Mouse (Mus musculus) midbrain, embryonic 13.5 days (tissue): ENCODE measurements around the gene Mrpl18. TPM values are rescaled to one million over a fixed set of nuclear protein-coding genes. Genes with fewer than 3 reads are reported as not detected.
"Not testable (repeated sequence)": the region's sequence is repeated elsewhere in the genome, so short reads cannot be mapped to it uniquely, and the experiment has no call there.

Experiments used
- ATAC-seq: fragments of 200-750 bp; cut with Nextera tagmentation; 2 replicates; pipeline ENCODE4 v1.8.0; 2017; ENCODE audit warnings: mild to moderate bottlenecking, moderate TSS enrichment, moderate library complexity
- H3K27ac ChIP-seq: fragments of 300-500 bp; sonication (generic); 2 replicates; pipeline ENCODE4 v1.5.1; 2015; ENCODE audit warnings: inconsistent platforms, mild to moderate bottlenecking, moderate library complexity
- H3K27me3 ChIP-seq: fragments of 300-500 bp; sonication (generic); 2 replicates; pipeline ENCODE4 v1.6.1; 2015; ENCODE audit warnings: mild to moderate bottlenecking, inconsistent platforms
- H3K36me3 ChIP-seq: fragments of 300-500 bp; sonication (generic); 2 replicates; pipeline ENCODE4 v1.6.1; 2015; ENCODE audit warnings: mild to moderate bottlenecking, inconsistent platforms
- H3K4me1 ChIP-seq: fragments of 300-500 bp; sonication (generic); replicated peaks from 2 replicates; pipeline ENCODE4 v1.6.1; 2015; ENCODE audit warnings: inconsistent platforms
- H3K4me2 ChIP-seq: fragments of 300-500 bp; sonication (generic); replicated peaks from 2 replicates; pipeline ENCODE4 v1.6.1; 2015; ENCODE audit warnings: moderate library complexity, mild to moderate bottlenecking, inconsistent platforms
- H3K4me3 ChIP-seq: fragments of 300-500 bp; sonication (generic); replicated peaks from 2 replicates; pipeline ENCODE4 v1.5.1; 2015; ENCODE audit warnings: mild to moderate bottlenecking, inconsistent platforms
- H3K9ac ChIP-seq: fragments of 300-500 bp; sonication (generic); replicated peaks from 2 replicates; pipeline ENCODE4 v1.6.1; 2015; ENCODE audit warnings: mild to moderate bottlenecking, inconsistent platforms
- H3K9me3 ChIP-seq: fragments of 300-500 bp; sonication (generic); 2 replicates; pipeline ENCODE4 v1.6.1; 2016; ENCODE audit warnings: mild to moderate bottlenecking, inconsistent platforms
- WGBS: fragments of 180-500 bp; shearing (Covaris S2); methylation state at CpG from one replicate; pipeline ENCODE4 v1.1.7; 2015; 5-methylcytosine and 5-hydroxymethylcytosine counted together
- polyA plus RNA-seq: library from polyadenylated mRNA; unstranded; fragments of >200 nt; fragmentation: Nextera tagmentation; extraction: Ambion mirVana; gene quantifications from 2 replicates; pipeline ENCODE4 v1.2.1, GENCODE M21; 2015

Gene Mrpl18
- polyA plus RNA-seq, 1 experiment from 2014 or later: 145 TPM

DNA sequence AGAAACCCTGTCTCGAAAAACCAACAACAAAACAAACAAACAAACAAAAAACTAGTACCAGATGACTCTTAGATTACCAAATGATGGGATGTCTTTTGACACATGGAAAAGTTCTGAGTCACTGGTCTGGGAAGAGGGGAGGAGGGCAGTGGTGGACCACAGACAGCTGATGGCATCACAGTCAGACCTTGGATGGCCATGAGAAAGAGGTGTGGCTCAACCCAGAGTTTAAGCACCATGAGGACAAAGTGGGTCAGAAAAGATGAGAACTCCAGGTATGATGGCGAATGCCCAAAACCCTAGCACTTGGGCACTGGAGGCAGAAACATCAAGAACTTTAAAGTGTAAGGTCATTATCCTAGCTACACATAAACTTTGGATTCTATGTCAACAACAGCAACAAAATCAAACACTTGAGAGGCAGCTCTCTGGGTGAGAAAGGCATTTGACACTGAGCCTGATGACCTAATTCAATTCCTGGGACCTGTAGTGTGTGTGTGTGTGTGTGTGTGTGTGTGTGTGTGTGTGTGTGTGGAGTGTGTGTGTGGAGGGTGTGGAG lies 21.3 kb upstream of the Mrpl18 start:
- no peaks in the 10 kb centered on the region for H3K27me3 ChIP-seq
- H3K9me3 ChIP-seq: no peaks in the 10 kb centered on the region
- no peak overlapping the region for H3K27ac ChIP-seq
- H3K36me3 ChIP-seq: peaks cover 5% of the 10 kb centered on the region
- no peak overlapping the region for H3K4me3 ChIP-seq
- no peak overlapping the region for H3K9ac ChIP-seq
- 95% methylated on average over 2 of the region's 2 CpGs for WGBS
- H3K4me1 ChIP-seq: peaks cover 10% of the 10 kb centered on the region
- no peak overlapping the region for H3K4me2 ChIP-seq
- ATAC-seq: no peak

DNA sequence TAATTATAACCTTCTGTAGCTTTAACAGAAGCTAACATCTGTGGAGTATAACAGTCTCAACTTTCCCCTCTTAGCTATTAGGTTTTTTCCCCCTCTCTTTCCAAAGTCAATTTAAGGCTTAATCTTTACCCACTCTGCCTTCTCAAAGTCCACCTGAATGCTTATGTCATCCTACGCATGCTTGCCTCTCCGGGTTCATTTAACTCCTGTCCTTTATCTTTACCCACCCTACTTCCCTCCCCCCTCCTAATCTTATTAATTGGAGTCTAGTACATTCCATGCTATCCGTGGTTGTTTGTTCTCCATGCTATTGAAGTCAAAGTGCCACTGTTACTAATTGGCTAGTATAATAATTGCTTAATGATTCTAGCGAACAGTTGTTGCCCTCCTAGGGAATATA lies 19.6 kb upstream of the Mrpl18 start:
- H3K4me2 ChIP-seq: no peak overlapping the region

DNA sequence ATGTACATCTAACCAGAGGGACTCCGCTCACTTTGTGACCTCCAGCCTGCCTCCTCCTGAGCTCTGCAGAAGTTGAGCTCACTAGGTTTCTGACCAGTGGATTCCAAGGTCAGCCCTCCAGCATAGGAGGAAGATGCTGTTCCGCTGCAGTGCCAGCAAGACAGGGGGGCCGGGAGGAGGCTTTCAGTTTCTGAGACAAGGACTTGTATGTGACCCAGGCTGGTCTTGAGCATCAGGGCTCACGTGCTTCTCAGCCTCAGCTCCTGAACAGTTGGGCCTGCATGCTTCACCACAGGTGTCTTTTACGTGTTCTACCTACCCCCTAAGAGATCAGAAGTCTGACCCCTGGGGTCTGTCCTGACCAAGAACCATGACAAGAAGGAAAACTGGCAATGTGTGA lies 15.4 kb upstream of the Mrpl18 start:
- ATAC-seq, H3K9ac ChIP-seq, H3K4me3 ChIP-seq, H3K27ac ChIP-seq, H3K4me2 ChIP-seq, H3K4me1 ChIP-seq, H3K27me3 ChIP-seq, H3K9me3 ChIP-seq: not testable (repeated sequence)
- H3K36me3 ChIP-seq: peaks cover 12% of the 10 kb centered on the region
- 83% methylated on average over 5 of the region's 5 CpGs for WGBS

More for the DNA sequence above, 19.6 kb upstream of the Mrpl18 start:
- no peaks in the 10 kb centered on the region for H3K36me3 ChIP-seq
- ATAC-seq: no peak
- H3K4me1 ChIP-seq: peaks cover 10% of the 10 kb centered on the region
- no peak overlapping the region for H3K27ac ChIP-seq
- H3K4me3 ChIP-seq: no peak overlapping the region
- 44% methylated on average over 4 of the region's 4 CpGs for WGBS
- no peaks in the 10 kb centered on the region for H3K9me3 ChIP-seq
- no peaks in the 10 kb centered on the region for H3K27me3 ChIP-seq
- no peak overlapping the region for H3K9ac ChIP-seq

DNA sequence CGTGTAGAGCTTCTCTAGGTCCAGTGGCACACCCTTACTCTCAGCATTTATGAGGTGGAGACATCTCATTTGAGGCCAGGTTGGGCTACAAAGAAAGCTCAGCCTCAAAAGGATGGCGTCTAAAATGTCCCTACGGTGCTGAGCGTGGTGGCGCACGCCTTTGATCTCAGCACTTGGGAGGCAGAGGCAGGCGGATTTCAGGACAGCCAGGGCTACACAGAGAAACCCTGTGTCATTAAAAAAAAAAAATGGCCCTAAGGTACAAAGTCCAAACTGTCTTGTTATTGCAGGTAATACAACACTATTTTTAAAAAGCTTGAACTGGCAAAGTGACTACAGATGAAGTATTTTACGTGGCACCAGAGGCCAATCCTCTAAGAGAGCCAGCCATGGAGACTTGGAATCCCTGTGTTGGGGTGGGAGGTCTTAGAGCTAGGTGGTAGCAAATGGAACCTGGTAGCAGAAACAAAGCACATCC lies 9.6 kb upstream of the Mrpl18 start:
- 89% methylated on average over 8 of the region's 8 CpGs for WGBS

DNA sequence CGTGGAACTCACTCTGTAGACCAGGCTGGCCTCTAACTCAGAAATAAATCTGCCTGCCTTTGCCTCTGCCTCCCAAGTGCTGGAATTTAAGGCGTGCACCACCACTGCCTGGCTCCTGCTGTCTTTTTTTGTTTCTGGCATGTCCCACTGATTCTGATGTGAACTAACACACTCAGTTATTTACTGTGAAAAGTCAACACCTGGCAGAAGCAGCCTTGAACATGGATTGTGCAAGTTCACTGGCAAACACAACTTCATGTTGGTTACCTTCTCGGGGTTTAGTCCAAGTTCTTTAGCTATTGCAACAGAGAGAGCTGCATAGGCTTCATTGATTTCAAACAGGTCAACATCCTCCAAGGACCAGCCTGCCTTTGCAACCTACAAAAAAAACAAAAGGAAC lies 8.9 kb upstream of the Mrpl18 start:
- Histone ChIP-seq H3K4me2 (no peak overlapping the region), H3K27me3 (no peaks in the 10 kb centered on the region), H3K4me1 (no peaks in the 10 kb centered on the region), H3K27ac (no peak overlapping the region), H3K4me3 (no peak overlapping the region), H3K9me3 (no peaks in the 10 kb centered on the region), H3K36me3 (peaks cover 72% of the 10 kb centered on the region), H3K9ac (no peak overlapping the region)
- no peak for ATAC-seq
- 94% methylated on average over 3 of the region's 3 CpGs for WGBS

More for the DNA sequence above, 9.6 kb upstream of the Mrpl18 start:
- Histone ChIP-seq H3K27ac (no peak overlapping the region), H3K9me3 (no peaks in the 10 kb centered on the region), H3K27me3 (no peaks in the 10 kb centered on the region), H3K4me1 (no peaks in the 10 kb centered on the region), H3K36me3 (peaks cover 65% of the 10 kb centered on the region), H3K4me3 (no peak overlapping the region), H3K9ac (no peak overlapping the region), H3K4me2 (no peak overlapping the region)
- no peak for ATAC-seq

DNA sequence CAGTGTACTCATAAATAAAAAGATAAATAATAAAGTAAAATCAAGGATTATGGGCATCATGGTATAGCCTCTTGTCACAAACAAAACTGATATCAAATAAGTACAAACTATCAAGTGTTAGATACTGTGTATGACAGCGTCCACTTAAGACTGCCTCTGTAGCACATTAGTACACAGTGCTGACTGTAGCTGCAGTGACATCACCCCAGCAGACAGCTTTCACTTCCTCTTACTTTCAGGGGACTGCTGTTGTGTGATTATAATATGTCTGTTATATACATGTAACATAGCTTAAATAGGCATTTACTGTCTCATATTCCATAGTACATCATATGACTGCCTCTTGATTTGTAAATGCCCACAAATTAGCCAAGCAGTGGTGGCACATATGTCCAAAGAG lies 4.9 kb upstream of the Mrpl18 start:
- Histone ChIP-seq H3K4me1 (peaks cover 13% of the 10 kb centered on the region), H3K27ac (no peak overlapping the region), H3K4me2 (no peak overlapping the region), H3K27me3 (no peaks in the 10 kb centered on the region), H3K9me3 (no peaks in the 10 kb centered on the region), H3K36me3 (peaks cover 71% of the 10 kb centered on the region), H3K9ac (no peak overlapping the region), H3K4me3 (no peak overlapping the region)
- no peak for ATAC-seq
- WGBS: 88% methylated on average over 1 of the region's 1 CpGs

DNA sequence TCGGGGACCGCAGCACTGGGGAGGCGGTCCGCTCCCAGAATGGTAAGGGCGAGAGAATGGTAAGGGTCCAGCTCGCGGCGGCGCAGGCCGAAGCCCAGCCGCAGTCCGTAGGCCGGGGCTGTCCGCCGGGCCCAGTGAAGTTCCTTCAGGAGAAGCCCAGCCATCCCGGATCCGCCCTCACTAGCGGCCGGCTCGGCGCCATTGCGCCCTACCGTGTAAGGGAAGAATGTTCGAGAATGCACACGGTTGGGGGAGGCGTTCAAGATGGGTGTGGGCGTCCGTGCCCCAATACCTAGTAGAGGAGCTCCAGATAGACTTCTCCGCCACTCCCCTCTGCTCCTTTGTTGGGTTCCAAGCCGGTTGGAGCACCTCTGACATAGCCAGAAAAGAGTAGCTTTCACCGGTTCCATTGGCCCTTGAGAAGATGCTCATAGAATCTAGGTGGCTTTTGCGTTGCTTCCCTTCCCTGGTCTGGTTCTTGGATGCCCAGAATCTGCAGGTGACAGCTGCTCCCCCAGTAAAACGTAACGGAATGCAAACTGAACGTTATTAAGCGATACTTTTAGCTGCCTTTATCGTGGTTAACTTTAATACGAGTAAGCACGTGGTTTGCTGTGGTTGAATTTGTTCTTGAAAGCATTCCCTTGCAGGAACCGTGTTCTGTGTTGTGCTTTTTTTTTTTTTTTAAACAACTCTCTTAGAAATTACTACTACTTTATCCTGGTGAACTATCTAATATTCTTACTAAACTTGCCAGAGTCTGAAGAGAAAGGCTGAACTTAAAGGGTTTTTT lies 639 bp upstream of the Mrpl18 start:
- H3K9me3 ChIP-seq: no peaks in the 10 kb centered on the region
- H3K9ac ChIP-seq: peak overlapping the region; percentile 97
- peak overlapping the region; percentile 85 for H3K4me3 ChIP-seq
- peaks cover 54% of the 10 kb centered on the region for H3K36me3 ChIP-seq
- H3K27ac ChIP-seq: peak overlapping the region; percentile 81
- H3K4me2 ChIP-seq: peak overlapping the region; percentile 91
- H3K27me3 ChIP-seq: no peaks in the 10 kb centered on the region
- ATAC-seq: peak; percentile 72
- under 1% methylated on average over 40 of the region's 40 CpGs for WGBS
- H3K4me1 ChIP-seq: peaks cover 21% of the 10 kb centered on the region

DNA sequence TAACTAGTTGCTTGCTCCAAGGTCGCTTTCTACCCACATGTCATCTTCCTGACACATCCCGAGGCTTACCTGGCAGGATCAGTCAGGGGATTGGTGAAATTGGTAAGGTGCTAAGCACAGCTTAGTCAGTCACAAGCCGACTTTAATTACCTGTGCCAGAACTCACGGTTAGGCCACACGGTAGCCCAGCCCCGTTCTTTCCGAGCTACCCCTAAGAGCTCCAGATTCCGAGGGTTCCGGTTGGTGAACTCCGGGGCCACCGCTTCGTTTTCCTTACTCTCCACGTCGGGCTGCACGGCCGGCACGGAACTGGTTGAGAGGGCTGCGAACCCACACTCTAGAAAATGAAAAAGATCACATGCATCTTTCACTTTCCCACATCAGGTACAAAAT lies 661 bp downstream of the Mrpl18 start, which contains the start of gene Tcp1:
Gene Tcp1 (plus strand): TSS at position 214 of the 393 bp plus-strand sequence.
- WGBS: 1% methylated on average over 18 of the region's 18 CpGs
- ATAC-seq: peak; percentile 4
- H3K9me3 ChIP-seq: no peaks in the 10 kb centered on the region
- H3K27ac ChIP-seq: peak within 1 kb of the TSS; percentile 81
- H3K4me2 ChIP-seq: peak within 1 kb of the TSS; percentile 91
- H3K27me3 ChIP-seq: no peaks in the 10 kb centered on the region
- H3K36me3 ChIP-seq: peaks cover 55% of the 10 kb centered on the region
- H3K4me3 ChIP-seq: peak within 1 kb of the TSS; percentile 85
- peaks cover 21% of the 10 kb centered on the region for H3K4me1 ChIP-seq
- H3K9ac ChIP-seq: peak within 1 kb of the TSS; percentile 97

DNA sequence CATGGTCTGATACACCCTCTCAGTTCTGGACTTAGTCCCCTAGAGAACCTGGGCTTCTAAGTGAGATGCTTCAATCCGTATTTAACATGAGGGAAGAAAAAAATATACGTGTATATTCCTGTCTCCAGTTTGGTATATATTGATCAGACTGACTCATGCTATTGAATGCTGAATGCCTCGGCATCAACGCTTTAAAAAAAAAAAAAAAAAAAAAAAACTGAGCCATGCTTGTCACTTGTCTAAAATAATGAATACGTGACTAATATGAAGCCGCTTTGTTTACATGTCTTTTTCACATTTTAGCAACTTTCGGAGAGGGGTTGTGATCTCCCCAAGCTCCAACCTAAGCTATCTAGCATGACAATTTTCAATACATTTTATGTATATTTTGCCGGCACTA lies 5.8 kb downstream of the Mrpl18 start:
- no peak overlapping the region for H3K9ac ChIP-seq
- no peaks in the 10 kb centered on the region for H3K9me3 ChIP-seq
- WGBS: 89% methylated on average over 8 of the region's 8 CpGs
- H3K27me3 ChIP-seq: no peaks in the 10 kb centered on the region
- no peak overlapping the region for H3K4me3 ChIP-seq
- H3K4me1 ChIP-seq: peaks cover 8% of the 10 kb centered on the region
- H3K27ac ChIP-seq: no peak overlapping the region
- H3K4me2 ChIP-seq: no peak overlapping the region
- ATAC-seq: no peak
- peaks cover 56% of the 10 kb centered on the region for H3K36me3 ChIP-seq

DNA sequence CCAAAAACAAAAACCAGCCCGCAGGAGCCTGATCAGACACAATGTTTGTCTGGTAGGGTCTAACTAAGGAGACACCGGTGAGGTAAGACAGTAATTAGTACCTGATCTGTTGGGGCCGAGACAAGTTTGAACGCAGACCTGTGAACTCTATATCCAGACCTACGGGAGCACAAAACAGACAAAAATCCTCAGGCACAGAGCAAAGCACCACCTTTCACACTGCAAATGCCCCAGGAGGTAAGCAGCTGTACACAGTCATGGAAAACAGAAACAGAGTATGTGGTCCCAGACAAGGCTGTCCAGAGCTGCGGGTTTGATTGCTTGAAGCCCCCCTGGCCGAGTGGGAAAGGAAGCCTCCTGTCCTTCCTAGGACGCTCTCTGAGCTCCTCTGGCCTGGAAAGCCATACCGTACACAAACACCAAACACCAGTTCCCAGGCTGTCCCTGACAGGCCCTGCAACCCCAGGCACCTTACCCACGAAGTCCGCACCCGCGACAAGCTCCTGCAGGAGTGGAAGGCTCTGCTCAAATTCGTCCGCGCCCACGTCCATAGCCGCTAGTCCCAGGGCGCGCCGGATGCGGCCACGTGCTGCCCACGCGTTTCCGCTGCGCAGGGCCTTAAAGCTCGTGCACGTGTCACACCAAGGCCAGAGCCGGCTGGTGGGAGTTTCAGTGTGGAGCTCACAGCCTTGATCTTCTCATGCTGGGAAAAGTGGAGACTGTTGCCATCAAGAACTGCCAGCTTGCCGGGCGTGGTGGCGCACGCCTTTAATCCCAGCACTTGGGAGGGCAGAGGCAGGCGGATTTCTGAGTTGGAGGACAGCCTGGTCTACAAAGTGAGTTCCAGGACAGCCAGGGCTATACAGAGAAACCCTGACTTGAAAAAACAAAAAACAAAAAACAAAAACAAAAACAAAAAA lies 6.5 kb downstream of the Mrpl18 start, which contains the start of gene Pnldc1:
Gene Pnldc1 (minus strand): TSS at position 870 of the 920 bp plus-strand sequence.
- no peak for ATAC-seq
- no peak within 1 kb of the TSS for H3K9ac ChIP-seq
- H3K27me3 ChIP-seq: no peaks in the 10 kb centered on the region
- 81% methylated on average over 35 of the region's 35 CpGs for WGBS
- peaks cover 59% of the 10 kb centered on the region for H3K36me3 ChIP-seq
- no peak within 1 kb of the TSS for H3K27ac ChIP-seq
- no peaks in the 10 kb centered on the region for H3K9me3 ChIP-seq
- no peak within 1 kb of the TSS for H3K4me3 ChIP-seq
- H3K4me2 ChIP-seq: no peak within 1 kb of the TSS
- peaks cover under 1% of the 10 kb centered on the region; the same call in 1 of the 2 replicates for H3K4me1 ChIP-seq

DNA sequence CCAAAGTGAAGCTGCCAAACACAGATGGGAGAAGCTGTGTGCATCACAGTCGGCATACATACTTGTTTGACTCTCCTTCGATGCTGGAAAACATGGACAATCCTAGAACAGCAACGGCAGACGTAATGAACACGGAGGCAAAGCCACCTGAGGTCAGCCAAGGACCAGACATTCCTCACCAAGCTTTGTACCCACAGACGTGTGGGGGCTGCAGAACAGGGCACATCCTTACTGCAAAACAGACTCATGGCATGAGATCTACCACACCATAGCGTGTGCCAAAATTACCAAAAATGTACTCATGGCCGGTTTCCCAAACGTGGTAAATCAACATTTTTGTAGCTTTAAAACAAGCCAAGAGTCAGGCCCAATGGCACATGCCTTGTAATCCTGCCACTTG lies 9.7 kb downstream of the Mrpl18 start:
- Histone ChIP-seq H3K36me3 (peaks cover 44% of the 10 kb centered on the region), H3K9me3 (no peaks in the 10 kb centered on the region), H3K27ac (no peak overlapping the region), H3K4me1 (peaks cover 9% of the 10 kb centered on the region), H3K4me2 (no peak overlapping the region), H3K4me3 (no peak overlapping the region), H3K27me3 (no peaks in the 10 kb centered on the region), H3K9ac (no peak overlapping the region)
- no peak for ATAC-seq
- WGBS: 92% methylated on average over 9 of the region's 9 CpGs

DNA sequence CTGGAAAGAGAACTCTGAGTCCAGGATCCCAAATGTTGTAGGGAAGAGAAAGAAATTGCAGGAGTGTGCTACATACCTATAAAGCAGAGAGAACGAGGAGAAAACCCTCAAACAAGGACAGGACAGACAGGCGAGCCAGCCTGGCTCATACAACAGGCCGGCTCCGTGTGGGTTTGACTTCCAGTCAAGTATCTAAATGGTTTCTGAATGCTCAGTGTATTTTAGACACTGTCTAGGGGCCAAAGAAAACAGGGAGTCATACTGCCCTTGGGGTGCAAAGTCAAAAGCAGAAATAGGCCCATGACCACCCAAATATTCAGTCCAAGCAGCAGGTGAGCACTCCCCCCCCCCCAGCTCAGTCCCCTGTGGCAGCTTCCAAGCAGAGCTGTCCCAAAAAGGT lies 10.3 kb downstream of the Mrpl18 start:
- ATAC-seq: no peak
- Histone ChIP-seq H3K4me3 (no peak overlapping the region), H3K27me3 (no peaks in the 10 kb centered on the region), H3K4me1 (peaks cover 9% of the 10 kb centered on the region), H3K9me3 (no peaks in the 10 kb centered on the region), H3K27ac (no peak overlapping the region), H3K4me2 (no peak overlapping the region), H3K36me3 (peaks cover 44% of the 10 kb centered on the region), H3K9ac (no peak overlapping the region)
- 92% methylated on average over 4 of the region's 4 CpGs for WGBS
